In the genomic region with DNA sequence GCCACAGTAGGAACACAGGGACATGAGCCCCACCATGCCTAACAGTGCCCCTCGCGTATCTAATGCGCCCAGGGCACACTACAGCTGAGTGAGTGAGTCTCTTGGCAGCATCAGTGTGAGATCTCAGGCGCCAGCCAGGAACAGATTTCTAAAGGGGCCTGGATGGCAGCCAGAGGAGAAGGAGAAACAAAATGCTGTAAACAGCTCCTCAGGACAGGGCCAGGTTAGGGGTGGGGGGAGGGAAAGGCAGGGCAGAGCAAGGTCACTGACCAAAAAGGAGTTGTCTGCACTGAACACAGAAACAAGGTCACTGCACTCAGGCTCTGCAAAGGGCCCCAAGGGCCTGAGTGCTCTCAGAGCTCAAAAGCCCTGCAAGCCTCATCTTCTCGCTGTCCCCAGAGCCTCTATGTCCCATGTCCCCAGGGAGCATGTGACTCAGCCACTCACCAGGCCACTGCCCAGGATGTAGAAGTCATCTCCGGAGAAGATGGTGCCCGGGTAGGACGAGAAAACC, we compare ENCODE assay signal across 11 mouse cellular contexts. TPM values are rescaled to one million over a fixed set of nuclear protein-coding genes. Genes with fewer than 3 reads are reported as not detected.
DNase-seq lines count a peak whose midpoint lies in the region; ATAC-seq and TF ChIP-seq lines count a peak whose summit lies in the region.
"Had no signal": no experiment of that assay in that cellular context is flagged by ENCODE, and none has a peak within 500 bp of the region (broad histone marks: within the 10 kb centered on the region; RNA-seq: fewer than 3 reads in every experiment).

No protein-coding gene starts in this region.

- peak; percentile 83 for DNase-seq in kidney, adult 2 months
- no peak for DNase-seq in kidney, postnatal 4 days
- peak; percentile 67 for DNase-seq in adrenal gland, adult 8-10 months
- DNase-seq in right cerebral cortex, postnatal 4 days: peak; percentile 60
- no peak for DNase-seq in natural killer cell, adult 2 months (ENCODE audit: low spot score in 2 of 2)

- ATAC-seq in heart, embryonic 14.5 days (ENCODE audit: insufficient number of reproducible peaks, insufficient read depth, low FRiP score, low read depth): no peak
- ATAC-seq in megakaryocyte progenitor cell, adult 5-6 weeks (replicated peaks; ENCODE audit: poor library complexity): no peak

- 0 out of 2 replicates have a peak overlapping the region, but pooled peaks have one; percentile 0 for H3K9ac ChIP-seq in heart, embryonic 14.5 days (ENCODE audit: low read length)
- H3K9ac ChIP-seq: lung, embryonic 15.5 days; stomach, embryonic 15.5 days had no signal

- no peak overlapping the region for H3K4me2 ChIP-seq in heart, embryonic 14.5 days (ENCODE audit: low read length)
- H3K4me2 ChIP-seq: lung, embryonic 15.5 days; stomach, embryonic 15.5 days had no signal

- H3K27me3 ChIP-seq in kidney, adult 2 months (replicated peaks; ENCODE audit: control insufficient read depth, insufficient read depth, low read length): no peaks in the 10 kb centered on the region
- H3K27me3 ChIP-seq in E14TG2a.4 (ENCODE audit: insufficient read depth, low read length): no peaks in the 10 kb centered on the region
- H3K27me3 ChIP-seq in heart, embryonic 14.5 days (ENCODE audit: control insufficient read depth, insufficient read depth, low read length): no peaks in the 10 kb centered on the region
- H3K27me3 ChIP-seq: lung, embryonic 15.5 days; stomach, embryonic 15.5 days had no signal

- no peaks in the 10 kb centered on the region for H3K36me3 ChIP-seq in kidney, adult 2 months (ENCODE audit: control insufficient read depth, insufficient read depth, low read length)
- H3K36me3 ChIP-seq in E14TG2a.4 (ENCODE audit: insufficient read depth, low read length): peaks cover 92% of the 10 kb centered on the region
- peaks cover 48% of the 10 kb centered on the region for H3K36me3 ChIP-seq in heart, embryonic 14.5 days (ENCODE audit: control insufficient read depth, insufficient read depth, low read length)

- no peaks in the 10 kb centered on the region for H3K9me3 ChIP-seq in E14TG2a.4 (ENCODE audit: low read length)
- H3K9me3 ChIP-seq in heart, embryonic 14.5 days (ENCODE audit: control insufficient read depth, low read length): no peaks in the 10 kb centered on the region
- H3K9me3 ChIP-seq: lung, embryonic 15.5 days; stomach, embryonic 15.5 days had no signal

- no peak for TF ChIP-seq CTCF in kidney, adult 2 months (conservative IDR thresholded peaks at IDR 0.05; ENCODE audit: insufficient read depth, insufficient read length, low read depth, low read length)
- no peak for TF ChIP-seq CTCF in E14TG2a.4 (conservative IDR thresholded peaks at IDR 0.05; ENCODE audit: low read length)

- peak overlapping the region; percentile 54 for H3K27ac ChIP-seq in kidney, adult 2 months (ENCODE audit: insufficient read depth, low read depth, low read length)
- H3K27ac ChIP-seq in heart, embryonic 14.5 days (replicated peaks in 1 of 2; ENCODE audit: control insufficient read depth in 1 of 2, insufficient read depth in 1 of 2, low read depth in 2 of 2, low read length in 2 of 2): peak overlapping the region; percentile 59 to 71
- H3K27ac ChIP-seq: lung, embryonic 15.5 days; stomach, embryonic 15.5 days had no signal

- 38% methylated on average over 8 of the region's 8 CpGs for WGBS in kidney, adult 2 months
- 48% methylated on average over 8 of the region's 8 CpGs for WGBS in heart, embryonic 14.5 days

- H3K4me1 ChIP-seq in kidney, adult 2 months (ENCODE audit: control insufficient read depth, insufficient read depth, low read length): 0 out of 2 replicates have a peak, but pooled peaks cover 5% of the 10 kb centered on the region
- H3K4me1 ChIP-seq in E14TG2a.4 (replicated peaks; ENCODE audit: low read depth, low read length): peaks cover 79% of the 10 kb centered on the region
- H3K4me1 ChIP-seq in heart, embryonic 14.5 days (ENCODE audit: control insufficient read depth in 2 of 2, insufficient read depth in 2 of 2, low read length in 2 of 2): peaks cover 8 to 10% of the 10 kb centered on the region in 2 experiments
- H3K4me1 ChIP-seq: lung, embryonic 15.5 days; stomach, embryonic 15.5 days had no signal

- no peak for TF ChIP-seq POLR2A in kidney, adult 2 months (IDR thresholded peaks at IDR 0.05; ENCODE audit: low read depth, low read length)

- H3K4me3 ChIP-seq in kidney, adult 2 months (ENCODE audit: insufficient read depth, low read depth, low read length): no peak overlapping the region
- H3K4me3 ChIP-seq in E14TG2a.4 (replicated peaks; ENCODE audit: low read length): peak overlapping the region; percentile 32; the same call in 1 of the 2 replicates
- H3K4me3 ChIP-seq in heart, embryonic 14.5 days (ENCODE audit: control insufficient read depth in 1 of 2, insufficient read depth in 1 of 2, low read depth in 1 of 2, low read length in 2 of 2): no peak overlapping the region
- H3K4me3 ChIP-seq: lung, embryonic 15.5 days; stomach, embryonic 15.5 days had no signal

RNA-seq across cellular contexts. Expression of a gene that starts 12.7 kb away (rescaled TPM):
- polyA plus RNA-seq in kidney, adult 2 months (2012; rRNA removed): 48.1 and 49.3 TPM in 2 replicates
- 100 to 1,000 TPM in 2 of 4 experiments, 10 to 100 TPM in 2; 97.4 to 106 (median 100) TPM for total RNA-seq in adrenal gland, adult 8-10 months (2022)
- polyA plus RNA-seq in heart, embryonic 14.5 days (2014; fragmentation: Nextera tagmentation; extraction: Ambion mirVana): 35.1 and 36.1 TPM in 2 replicates
- total RNA-seq in megakaryocyte progenitor cell, adult 5-6 weeks (2015): 8.3 and 9.8 TPM in 2 replicates
- total RNA-seq in megakaryocyte progenitor cell, adult 5-6 weeks (2017): 6.9 and 8.7 TPM in 2 replicates

RNA-seq across cellular contexts. Expression of a gene that starts 14.4 kb away (rescaled TPM):
- polyA plus RNA-seq in kidney, adult 2 months (2012; rRNA removed): not detected in 2 replicates
- under 1 TPM in 1 of 4 experiments, not detected in 3; 0.35 TPM for total RNA-seq in adrenal gland, adult 8-10 months (2022)
- polyA plus RNA-seq in heart, embryonic 14.5 days (2014; fragmentation: Nextera tagmentation; extraction: Ambion mirVana): not detected in 2 replicates
- total RNA-seq in megakaryocyte progenitor cell, adult 5-6 weeks (2015): not detected in 2 replicates
- total RNA-seq in megakaryocyte progenitor cell, adult 5-6 weeks (2017): not detected in 2 replicates
- polyA plus RNA-seq: lung, embryonic 15.5 days had no signal

RNA-seq across cellular contexts. Expression of a gene that starts 18.1 kb away (rescaled TPM):
- 9.9 and 10.0 TPM in 2 replicates for polyA plus RNA-seq in kidney, adult 2 months (2012; rRNA removed)
- 100 to 1,000 TPM in 3 of 4 experiments, 10 to 100 TPM in 1; 96.5 to 107 (median 105) TPM for total RNA-seq in adrenal gland, adult 8-10 months (2022)
- polyA plus RNA-seq in heart, embryonic 14.5 days (2014; fragmentation: Nextera tagmentation; extraction: Ambion mirVana): 14.1 and 14.4 TPM in 2 replicates
- 1.6 and 7.1 TPM in 2 replicates for total RNA-seq in megakaryocyte progenitor cell, adult 5-6 weeks (2015)
- 3.2 and 9.0 TPM in 2 replicates for total RNA-seq in megakaryocyte progenitor cell, adult 5-6 weeks (2017)

RNA-seq across cellular contexts. Expression of a gene that starts 20.2 kb away (rescaled TPM):
- 23.0 and 25.8 TPM in 2 replicates for polyA plus RNA-seq in kidney, adult 2 months (2012; rRNA removed)
- 10 to 100 TPM; 29.5 to 36.7 (median 34.1) TPM for total RNA-seq in adrenal gland, adult 8-10 months (2022)
- 3.1 TPM in 2 replicates for polyA plus RNA-seq in heart, embryonic 14.5 days (2014; fragmentation: Nextera tagmentation; extraction: Ambion mirVana)
- 21.1 and 23.5 TPM in 2 replicates for total RNA-seq in megakaryocyte progenitor cell, adult 5-6 weeks (2015)
- 31.8 and 32.5 TPM in 2 replicates for total RNA-seq in megakaryocyte progenitor cell, adult 5-6 weeks (2017)

RNA-seq across cellular contexts. Expression of a gene that starts 59.2 kb away (rescaled TPM):
- polyA plus RNA-seq in kidney, adult 2 months (2012; rRNA removed): not detected in 2 replicates
- total RNA-seq in adrenal gland, adult 8-10 months (2022): not detected
- polyA plus RNA-seq in heart, embryonic 14.5 days (2014; fragmentation: Nextera tagmentation; extraction: Ambion mirVana): not detected in 2 replicates
- not detected in 2 replicates for total RNA-seq in megakaryocyte progenitor cell, adult 5-6 weeks (2015)
- not detected in 2 replicates for total RNA-seq in megakaryocyte progenitor cell, adult 5-6 weeks (2017)
- total RNA-seq: gastrocnemius, adult 8-10 months had no signal

Comparison
In these comparisons a context has a peak if more than half of its experiments do, and no peak if none do; other contexts are left out.
1. DNase-seq: peak in kidney, adult 2 months (single experiment), adrenal gland, adult 8-10 months (single experiment) and right cerebral cortex, postnatal 4 days (single experiment); none in kidney, postnatal 4 days (0 of 2) and natural killer cell, adult 2 months (0 of 2).
2. RNA of a gene that starts 12.7 kb away (total RNA-seq): 97.4 to 106 TPM in adrenal gland, adult 8-10 months; 6.9 to 9.8 TPM in megakaryocyte progenitor cell, adult 5-6 weeks; every median in the first group is over 4 times any median in the second.
3. RNA of a gene that starts 18.1 kb away (total RNA-seq): 96.5 to 107 TPM in adrenal gland, adult 8-10 months; 1.6 to 9.0 TPM in megakaryocyte progenitor cell, adult 5-6 weeks; every median in the first group is over 4 times any median in the second.